Mouse (Mus musculus) bone marrow, adult 2 months (tissue): ENCODE results near the gene Arhgef10l.

Source experiments
- CTCF ChIP-seq: fragments of 200-500 bp; IDR thresholded peaks from 2 replicates; pipeline ENCODE4 v1.5.1; 2011; ENCODE audit warnings: low read length, control low read depth; ENCODE audit not compliant: control insufficient read depth, insufficient read depth
- POLR2A ChIP-seq: fragments of 200-500 bp; IDR thresholded peaks from 2 replicates; pipeline ENCODE4 v1.6.1; 2011; ENCODE audit warnings: low read depth, mild to moderate bottlenecking, control low read depth, low read length, borderline replicate concordance; ENCODE audit not compliant: control insufficient read depth

GRCm38 (mm10) chr4:140593771-140594505 is 71.9 kb downstream of the Arhgef10l start:
- TF ChIP-seq CTCF (no peak), POLR2A (no peak)
